Mouse (Mus musculus) brain, embryonic 14.5 days (tissue): ENCODE data around the gene Olfr1371. TPM values are rescaled to one million over a fixed set of nuclear protein-coding genes. Genes with fewer than 3 reads are reported as not detected.
A peak's percentile ranks its signal among the peaks of the same experiment; 100 is the strongest.

Experiments
- DNase-seq: peaks from one replicate; pipeline ENCODE4 v3.0.0-alpha.2; 2011; ENCODE audit warnings: low read depth
- CTCF ChIP-seq: fragments of 200-500 bp; IDR thresholded peaks from 2 replicates; pipeline ENCODE4 v1.5.1; 2012; ENCODE audit warnings: inconsistent platforms, mild to moderate bottlenecking, moderate library complexity, borderline replicate concordance; ENCODE audit not compliant: insufficient read depth, insufficient read length; ENCODE audit errors: extremely low read depth
- POLR2A ChIP-seq: fragments of 200-500 bp; IDR thresholded peaks from 2 replicates; pipeline ENCODE4 v1.6.1; 2012; ENCODE audit warnings: mild to moderate bottlenecking, inconsistent platforms, borderline replicate concordance; ENCODE audit not compliant: poor library complexity, insufficient read depth, insufficient read length, severe bottlenecking; ENCODE audit errors: extremely low read depth
- polyA plus RNA-seq: library from polyadenylated mRNA; depleted of rRNA; stranded (reverse); fragments of >200 nt; gene quantifications from 2 replicates; pipeline ENCODE4 v1.2.3, GENCODE M21; 2012

The Olfr1371 gene
- polyA plus RNA-seq, 1 experiment: not detected

GRCm38 (mm10) chr11:52234509-52234908 lies 20.7 kb upstream of the Olfr1371 start:
- DNase-seq: no peak
- TF ChIP-seq CTCF: no peak
- TF ChIP-seq POLR2A: no peak

DNA sequence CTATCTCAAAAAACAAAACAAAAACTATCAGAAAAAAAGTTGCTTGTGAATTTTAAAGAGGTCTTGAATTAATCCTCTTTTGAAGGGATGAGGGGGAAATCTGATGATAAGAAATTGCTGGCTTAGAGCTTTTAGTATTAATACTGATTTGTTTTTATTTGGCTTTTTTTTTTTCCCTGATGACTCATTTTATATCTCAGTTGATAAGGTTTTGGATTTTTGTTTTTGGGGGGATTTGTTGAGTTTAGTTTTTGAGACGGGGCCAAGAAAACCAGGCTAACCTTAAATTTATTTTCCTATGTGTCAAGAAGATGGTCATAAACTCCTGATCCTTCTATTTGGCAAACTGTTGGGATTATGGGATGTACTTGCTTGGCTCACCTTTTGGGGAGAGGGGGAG lies 20.1 kb upstream of the Olfr1371 start:
- TF ChIP-seq POLR2A (no peak), CTCF (no peak)
- no peak for DNase-seq

GRCm38 (mm10) chr11:52233043-52233653 lies 19.4 kb upstream of the Olfr1371 start:
- no peak for DNase-seq
- TF ChIP-seq POLR2A: no peak
- TF ChIP-seq CTCF: no peak

DNA sequence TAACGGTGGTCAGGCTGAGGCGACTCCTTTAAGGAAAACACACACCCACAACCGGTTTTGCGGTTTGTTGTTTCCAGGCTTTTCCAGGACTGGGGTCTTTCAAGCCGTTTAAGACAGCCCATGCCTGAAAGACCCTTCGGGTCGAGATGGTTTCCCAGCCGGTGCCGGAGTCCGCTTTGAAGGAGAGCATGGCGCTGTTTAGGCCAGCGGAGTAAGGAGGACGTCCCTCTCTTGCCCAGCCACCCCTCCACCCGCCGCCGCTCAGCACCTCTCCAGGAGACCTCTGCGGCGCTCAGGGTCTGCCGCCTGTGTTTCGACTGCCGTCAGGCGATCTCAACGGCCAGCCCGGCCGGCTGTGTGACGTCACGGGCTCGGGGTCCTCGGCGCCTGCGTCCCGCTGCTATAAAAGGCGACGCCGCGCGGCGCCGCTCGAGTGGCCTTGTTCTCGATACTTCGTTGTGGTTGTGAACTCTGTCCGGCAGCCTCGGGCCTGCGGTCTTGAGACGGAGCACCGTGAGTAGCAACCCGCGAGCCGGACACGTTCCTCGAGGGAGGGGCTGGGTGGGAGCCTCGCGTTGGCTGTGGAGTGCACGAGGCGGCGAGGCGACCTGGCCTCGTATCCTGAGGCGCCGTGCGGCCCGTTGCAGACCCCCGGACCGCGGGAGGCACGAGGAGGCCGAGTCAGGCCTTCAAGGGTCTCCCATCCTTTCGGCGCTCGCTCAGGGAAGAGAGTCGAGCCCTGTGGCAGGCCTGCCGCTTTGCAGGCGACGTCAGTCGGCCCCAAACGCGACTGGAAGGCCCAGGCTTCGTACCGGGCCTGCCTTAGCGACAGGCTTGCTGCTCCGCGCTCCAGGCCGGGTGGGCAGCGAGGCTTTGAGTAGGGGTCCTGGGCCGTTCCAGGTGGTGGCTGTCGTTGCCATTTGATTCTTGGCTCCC lies 18.1 kb upstream of the Olfr1371 start, which contains the start of gene Skp1a:
TSS of gene Skp1a (plus strand) at position 390 of the 936 bp plus-strand sequence.
- TF ChIP-seq CTCF (no peak), POLR2A (peak; percentile 97)
- peak; percentile 95 for DNase-seq

- no peak for TF ChIP-seq POLR2A
- no peak for TF ChIP-seq CTCF
- no peak for DNase-seq
Measured at GRCm38 (mm10) chr11:52230694-52231093, 16.9 kb upstream of the Olfr1371 start.

DNA sequence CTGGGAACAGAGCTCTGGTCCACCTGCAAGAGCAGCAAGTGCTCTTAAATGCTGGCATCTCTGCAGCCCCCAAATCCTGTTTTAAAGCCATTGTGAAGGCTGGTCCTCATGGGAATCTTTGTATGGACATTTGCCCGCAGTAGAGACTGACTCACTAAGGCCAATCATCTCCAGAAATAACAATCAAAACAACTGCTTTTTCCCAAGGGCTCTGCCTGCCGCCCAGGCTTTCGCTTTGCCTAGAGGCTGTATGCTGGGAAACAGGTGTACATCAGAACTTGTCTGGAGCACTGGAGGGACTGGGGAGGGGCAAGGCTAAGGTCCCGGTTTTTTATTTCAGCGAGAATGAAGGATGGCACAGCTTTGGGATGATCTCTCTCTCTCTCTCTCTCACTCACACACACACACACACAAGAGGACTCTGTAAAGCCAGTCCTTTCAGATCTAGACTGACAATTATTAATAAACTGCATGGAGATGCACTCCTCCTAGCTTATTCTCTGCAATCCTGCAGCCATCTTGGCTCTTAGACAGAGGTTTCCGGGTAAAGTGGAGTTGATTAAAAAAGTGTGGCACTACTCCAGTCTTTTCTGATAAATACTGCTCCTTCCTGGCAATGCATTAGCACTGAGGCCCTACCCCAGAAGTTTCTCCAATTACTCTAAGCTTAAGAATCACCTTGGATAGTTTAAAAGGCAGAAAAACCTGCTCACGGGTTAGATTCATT lies 15.1 kb upstream of the Olfr1371 start:
- DNase-seq: no peak
- no peak for TF ChIP-seq CTCF
- no peak for TF ChIP-seq POLR2A

GRCm38 (mm10) chr11:52227466-52228226 lies 13.9 kb upstream of the Olfr1371 start:
- TF ChIP-seq POLR2A (no peak), CTCF (no peak)
- no peak for DNase-seq

DNA sequence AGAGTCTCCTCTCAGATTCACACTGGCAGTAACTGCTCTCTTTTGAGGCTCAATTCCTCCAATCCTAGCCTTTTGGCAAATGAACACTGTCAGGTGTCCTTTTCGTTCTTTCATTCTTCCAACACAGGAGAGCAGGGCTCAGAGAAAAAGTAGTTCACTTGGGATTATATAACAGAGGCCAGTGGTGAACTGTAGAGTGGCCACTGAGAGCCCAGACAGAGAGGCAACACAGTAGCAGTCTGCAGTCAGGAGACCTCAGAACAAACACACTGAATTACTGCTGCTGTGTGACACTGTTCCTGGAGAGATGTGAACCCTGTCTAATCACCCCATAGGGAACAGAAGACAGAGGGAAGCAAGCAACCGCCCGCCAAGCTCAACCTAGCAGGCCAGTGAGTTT lies 13.3 kb upstream of the Olfr1371 start:
- DNase-seq: no peak
- TF ChIP-seq CTCF: no peak
- no peak for TF ChIP-seq POLR2A

DNA sequence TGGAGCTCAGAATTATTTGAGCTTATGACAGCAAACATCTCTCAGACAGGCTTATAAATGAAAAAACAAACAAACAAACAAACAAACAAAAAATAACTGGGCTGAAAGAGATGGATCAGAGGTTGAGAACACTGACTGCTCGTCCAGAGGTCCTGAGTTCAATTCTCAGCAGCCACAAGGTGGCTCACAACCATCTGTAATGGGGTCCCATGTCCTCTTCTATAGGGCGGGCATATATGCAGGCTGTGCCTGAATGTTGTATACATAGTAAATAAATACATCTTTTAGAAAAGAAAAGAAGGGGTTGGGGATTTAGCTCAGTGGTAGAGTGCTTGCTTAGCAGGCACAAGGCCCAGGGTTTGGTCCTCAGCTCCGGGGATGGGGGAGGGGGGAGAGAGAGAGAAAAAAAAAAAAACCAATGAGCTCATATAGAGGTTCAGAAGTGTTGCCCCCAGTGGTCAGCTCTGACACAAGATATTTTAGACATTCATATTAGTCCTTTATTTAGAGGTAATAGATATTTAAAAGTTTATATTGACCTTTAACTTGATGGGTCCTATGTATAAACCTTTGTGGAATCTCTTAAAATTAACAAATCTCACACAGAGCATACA lies 12.3 kb upstream of the Olfr1371 start:
- no peak for DNase-seq
- TF ChIP-seq CTCF (no peak), POLR2A (no peak)

DNA sequence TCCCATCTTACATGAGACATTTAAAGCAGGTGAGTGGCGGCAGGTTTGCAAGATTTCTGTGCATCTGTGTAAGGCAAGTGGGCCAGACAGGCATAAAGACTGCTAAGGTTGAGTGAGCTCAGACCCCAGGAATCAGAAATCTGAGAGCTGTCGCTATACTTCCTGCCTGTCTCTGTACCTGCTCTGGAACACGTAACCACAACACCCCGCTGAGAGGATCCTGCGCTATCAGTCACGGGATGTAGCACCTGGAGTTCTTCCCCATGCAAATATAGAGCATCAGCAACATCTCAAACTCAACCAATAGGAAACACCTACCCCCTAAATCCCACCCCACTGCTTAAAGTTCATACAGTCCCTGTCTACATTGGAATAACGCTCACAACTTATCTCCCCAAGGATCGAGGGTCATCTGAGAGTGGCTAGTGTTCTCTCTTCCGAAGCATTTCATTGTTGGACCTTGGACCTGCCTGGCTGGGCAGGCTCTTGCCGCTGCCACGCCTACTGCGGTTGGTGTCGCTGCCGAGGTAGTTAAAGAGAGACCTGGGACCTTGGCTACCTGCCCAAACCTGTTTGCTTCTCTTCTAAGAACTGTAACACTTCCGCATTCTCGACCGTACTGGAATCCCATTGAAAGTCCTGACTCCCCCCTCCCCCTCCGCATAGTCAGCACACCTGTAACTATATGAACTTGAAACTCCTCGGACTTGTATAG lies 10.3 kb upstream of the Olfr1371 start:
- TF ChIP-seq CTCF (no peak), POLR2A (no peak)
- no peak for DNase-seq
